Mouse (Mus musculus) gastrocnemius, postnatal 25 days (tissue): ENCODE measurements around the gene Olfr670. TPM values are rescaled to one million over a fixed set of nuclear protein-coding genes. Genes with fewer than 3 reads are reported as not detected.
"Not testable (repeated sequence)": the region's sequence is repeated elsewhere in the genome, so short reads cannot be mapped to it uniquely, and the experiment has no call there.

Source experiments
- DNase-seq: peaks from one replicate; pipeline ENCODE4 v3.0.0; 2022
- long read RNA-seq, 2 experiments: library from polyadenylated mRNA; stranded (forward); transcript quantifications; one replicate each; pipeline ENCODE4 v2.0.0; 2021
- total RNA-seq, 2 experiments: library from RNA; stranded (reverse); gene quantifications; 1 replicate in 1 of 2; 2 replicates in 1 of 2; pipeline ENCODE4 v1.2.3; 2021

Olfr670 gene
- total RNA-seq, result not detected
- long read RNA-seq, experiment 1, result 0 reads
- long read RNA-seq, experiment 2, result 0 reads

- no peak for DNase-seq
Observed at GRCm38 (mm10) chr7:104962520-104962919, at the start of gene Olfr670. Gene Olfr670, minus strand, starts transcription at chr7:104962620.

- no peak for DNase-seq
Observed at GRCm38 (mm10) chr7:105001929-105002328, 39.5 kb upstream of the Olfr670 start, which contains the start of gene Olfr672. Gene Olfr672, minus strand, starts transcription at chr7:105002029.

GRCm38 (mm10) chr7:104979026-104979425 is 16.6 kb upstream of the Olfr670 start, which contains the start of gene Olfr671:
Gene Olfr671, minus strand, starts transcription at chr7:104979126.
- DNase-seq, result no peak

- DNase-seq, result not testable (repeated sequence)
Observed at GRCm38 (mm10) chr7:104972507-104972906, 10.1 kb upstream of the Olfr670 start.

GRCm38 (mm10) chr7:104950234-104950633 is 12.2 kb downstream of the Olfr670 start:
- DNase-seq, result not testable (repeated sequence)

- DNase-seq, result no peak
Observed at GRCm38 (mm10) chr7:104933940-104934339, 28.5 kb downstream of the Olfr670 start, which contains the start of gene Olfr669. Gene Olfr669, plus strand, starts transcription at chr7:104934240.

- no peak for DNase-seq
Observed at GRCm38 (mm10) chr7:104927957-104928356, 34.5 kb downstream of the Olfr670 start, which contains the start of gene Olfr668. Gene Olfr668, minus strand, starts transcription at chr7:104928057.

GRCm38 (mm10) chr7:104921382-104921781 is 41.0 kb downstream of the Olfr670 start, which contains the start of gene Olfr667:
Gene Olfr667, minus strand, starts transcription at chr7:104921482.
- no peak for DNase-seq

Other genes with a start within 250 kb of the Olfr670 start
- not detected for gene Usp17le, start 185.2 kb downstream of the Olfr670 start, total RNA-seq
- gene Usp17lb, start 120.0 kb downstream of the Olfr670 start, total RNA-seq, result not detected
- gene Usp17la, start 105.6 kb downstream of the Olfr670 start, total RNA-seq, result not detected
- gene Olfr665, start 84.6 kb downstream of the Olfr670 start, total RNA-seq, result not detected
- gene Olfr666, start 66.7 kb downstream of the Olfr670 start, total RNA-seq, result not detected
- not detected for gene Olfr667, start 41.1 kb downstream of the Olfr670 start, total RNA-seq
- gene Olfr668, start 34.6 kb downstream of the Olfr670 start, total RNA-seq, result not detected
- not detected for gene Olfr669, start 28.4 kb downstream of the Olfr670 start, total RNA-seq
- not detected for gene Olfr671, start 16.5 kb upstream of the Olfr670 start, total RNA-seq
- not detected for gene Olfr672, start 39.4 kb upstream of the Olfr670 start, total RNA-seq
- gene Olfr675, start 65.8 kb upstream of the Olfr670 start, total RNA-seq, result not detected
- gene Olfr676, start 70.1 kb upstream of the Olfr670 start, total RNA-seq, result not detected
- gene Olfr677, start 88.8 kb upstream of the Olfr670 start, total RNA-seq, result not detected
- gene Olfr678, start 101.9 kb upstream of the Olfr670 start, total RNA-seq, result not detected
- not detected for gene Olfr679, start 118.6 kb upstream of the Olfr670 start, total RNA-seq
- not detected for gene Olfr680-ps1, start 130.2 kb upstream of the Olfr670 start, total RNA-seq
- gene Olfr681, start 154.2 kb upstream of the Olfr670 start, total RNA-seq, result not detected
- gene Olfr683, start 184.4 kb upstream of the Olfr670 start, total RNA-seq, result not detected
- gene Olfr684, start 201.0 kb upstream of the Olfr670 start, total RNA-seq, result not detected
- gene Olfr685, start 223.4 kb upstream of the Olfr670 start, total RNA-seq, result not detected
- gene Olfr686, start 244.9 kb upstream of the Olfr670 start, total RNA-seq, result not detected